Mouse (Mus musculus) C2C12 (cell line): Measurements from ENCODE around the gene Mymk. TPM values are rescaled to one million over a fixed set of nuclear protein-coding genes. Genes with fewer than 3 reads are reported as not detected.

Experiments
- H3K27me3 ChIP-seq: one replicate; pipeline ENCODE4 v1.6.1; 2011; ENCODE audit not compliant: control insufficient read depth, insufficient read depth, insufficient read length
- H3K36me3 ChIP-seq: one replicate; pipeline ENCODE4 v1.6.1; 2011; ENCODE audit not compliant: control insufficient read depth, insufficient read depth
- H3K4me3 ChIP-seq: one replicate; pipeline ENCODE4 v1.5.1; 2011; ENCODE audit warnings: mild to moderate bottlenecking, control low read depth; ENCODE audit not compliant: poor library complexity, insufficient read depth, severe bottlenecking
- H3K79me2 ChIP-seq: one replicate; pipeline ENCODE4 v1.6.1; 2011; ENCODE audit not compliant: control insufficient read depth, insufficient read depth
- H3K79me3 ChIP-seq: one replicate; pipeline ENCODE4 v1.6.1; 2011; ENCODE audit warnings: low read depth, control low read depth
- H3ac ChIP-seq: one replicate; pipeline ENCODE3; 2011; ENCODE audit warnings: low read depth; ENCODE audit not compliant: control insufficient read depth, insufficient read length
- CEBPB ChIP-seq: IDR thresholded peaks from one replicate; pipeline ENCODE4 v1.6.1; 2011; ENCODE audit warnings: low read depth, mild to moderate bottlenecking, control low read depth, moderate library complexity
- CTCF ChIP-seq: IDR thresholded peaks from one replicate; pipeline ENCODE4 v1.5.1; 2011; ENCODE audit not compliant: control insufficient read depth, insufficient read depth, insufficient read length
- FOSL1 ChIP-seq: IDR thresholded peaks from one replicate; pipeline ENCODE4 v1.8.0; 2011; ENCODE audit warnings: mild to moderate bottlenecking, low read length; ENCODE audit not compliant: poor library complexity, insufficient read depth, severe bottlenecking
- MAX ChIP-seq: IDR thresholded peaks from one replicate; pipeline ENCODE4 v1.6.1; 2011; ENCODE audit warnings: mild to moderate bottlenecking, control low read depth
- MYOD1 ChIP-seq: IDR thresholded peaks from one replicate; pipeline ENCODE4 v1.6.1; 2011; ENCODE audit warnings: low read depth; ENCODE audit not compliant: control insufficient read depth, insufficient read length
- MYOG ChIP-seq: IDR thresholded peaks from one replicate; pipeline ENCODE4 v1.6.1; 2011; ENCODE audit not compliant: control insufficient read depth, insufficient read length; ENCODE audit errors: extremely low read depth
- USF1 ChIP-seq: IDR thresholded peaks from one replicate; pipeline ENCODE4 v1.6.1; 2011; ENCODE audit warnings: low read depth, mild to moderate bottlenecking, control low read depth, moderate library complexity
- polyA plus RNA-seq: library from polyadenylated mRNA; unstranded; fragments of >200 nt; fragmentation: generic; extraction: Trizol; gene quantifications from one replicate; pipeline ENCODE4 v1.2.1, GENCODE M21; 2012; ENCODE audit warnings: missing spikeins

Mymk gene
- polyA plus RNA-seq, 1 experiment = 3.8 TPM

DNA sequence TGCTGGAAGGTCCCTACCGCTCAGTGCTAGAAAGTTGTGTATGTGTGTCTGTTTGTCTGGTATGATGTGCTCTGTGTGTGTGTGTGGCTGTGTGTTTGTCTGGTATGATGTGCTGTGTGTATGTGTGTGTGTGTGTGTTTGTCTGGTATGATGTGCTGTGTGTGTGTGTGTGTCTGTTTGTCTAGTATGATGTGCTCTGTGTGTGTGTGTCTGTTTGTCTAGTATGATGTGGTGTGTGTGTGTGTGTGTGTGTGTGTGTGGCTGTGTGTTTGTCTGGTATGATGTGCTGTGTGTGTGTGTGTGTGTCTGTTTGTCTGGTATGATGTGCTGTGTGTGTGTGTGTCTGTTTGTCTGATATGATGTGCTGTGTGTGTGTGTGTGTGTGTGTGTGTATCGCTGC, 52.4 kb downstream of the Mymk start:
- H3K36me3 ChIP-seq = peaks cover 32% of the 10 kb centered on the region
- H3K79me3 ChIP-seq = no peaks in the 10 kb centered on the region
- H3K4me3 ChIP-seq = no peak overlapping the region
- H3ac ChIP-seq = no peak overlapping the region
- H3K27me3 ChIP-seq = peaks cover 4% of the 10 kb centered on the region
- H3K79me2 ChIP-seq = no peaks in the 10 kb centered on the region
- TF ChIP-seq CEBPB (no peak), FOSL1 (no peak), MYOD1 (no peak), MYOG (no peak), MAX (no peak), USF1 (no peak), CTCF (no peak)

GRCm38 (mm10) chr2:27017802-27018201, 54.2 kb downstream of the Mymk start:
- TF ChIP-seq FOSL1 (no peak), CTCF (peak; percentile 85), MYOG (no peak)
- peaks cover 46% of the 10 kb centered on the region for H3K36me3 ChIP-seq
- no peak overlapping the region for H3ac ChIP-seq
- no peaks in the 10 kb centered on the region for H3K79me3 ChIP-seq
- H3K4me3 ChIP-seq = no peak overlapping the region
- H3K79me2 ChIP-seq = no peaks in the 10 kb centered on the region
- no peaks in the 10 kb centered on the region for H3K27me3 ChIP-seq

Other genes starting within 250 kb of the Mymk start
- not detected for gene Abo, start 207.2 kb downstream of the Mymk start, polyA plus RNA-seq
- gene Surf6, start 169.3 kb downstream of the Mymk start, polyA plus RNA-seq = 20.1 TPM
- gene Med22, start 161.5 kb downstream of the Mymk start, polyA plus RNA-seq = 71.0 TPM
- 3,080 TPM for gene Rpl7a, start 161.4 kb downstream of the Mymk start, polyA plus RNA-seq
- gene Surf2, start 155.8 kb downstream of the Mymk start, polyA plus RNA-seq = 42.6 TPM
- gene Surf1, start 155.6 kb downstream of the Mymk start, polyA plus RNA-seq = 40.8 TPM
- 165 TPM for gene Surf4, start 138.3 kb downstream of the Mymk start, polyA plus RNA-seq
- gene Stkld1, start 138.1 kb downstream of the Mymk start, polyA plus RNA-seq = not detected
- gene Rexo4, start 107.8 kb downstream of the Mymk start, polyA plus RNA-seq = 30.0 TPM
- gene Adamts13, start 98.8 kb downstream of the Mymk start, polyA plus RNA-seq = 0.09 TPM
- 18.4 TPM for gene Cacfd1, start 62.3 kb downstream of the Mymk start, polyA plus RNA-seq
- gene Slc2a6, start 44.2 kb downstream of the Mymk start, polyA plus RNA-seq = 0.55 TPM
- gene Adamtsl2, start 7.2 kb upstream of the Mymk start, polyA plus RNA-seq = 0.04 TPM
- not detected for gene Fam163b, start 70.3 kb upstream of the Mymk start, polyA plus RNA-seq
- 0.06 TPM for gene Dbh, start 93.1 kb upstream of the Mymk start, polyA plus RNA-seq
- 8.7 TPM for gene Sardh, start 176.2 kb upstream of the Mymk start, polyA plus RNA-seq